Mouse (Mus musculus) brain, embryonic 14.5 days (tissue): ENCODE measurements around the gene Pfdn2. TPM values are rescaled to one million over a fixed set of nuclear protein-coding genes. Genes with fewer than 3 reads are reported as not detected.
A peak's percentile ranks its signal among the peaks of the same experiment; 100 is the strongest.

Experiments used
- DNase-seq: peaks from one replicate; pipeline ENCODE4 v3.0.0-alpha.2; 2011; ENCODE audit warnings: low read depth
- CTCF ChIP-seq: fragments of 200-500 bp; IDR thresholded peaks from 2 replicates; pipeline ENCODE4 v1.5.1; 2012; ENCODE audit warnings: inconsistent platforms, mild to moderate bottlenecking, moderate library complexity, borderline replicate concordance; ENCODE audit not compliant: insufficient read depth, insufficient read length; ENCODE audit errors: extremely low read depth
- POLR2A ChIP-seq: fragments of 200-500 bp; IDR thresholded peaks from 2 replicates; pipeline ENCODE4 v1.6.1; 2012; ENCODE audit warnings: mild to moderate bottlenecking, inconsistent platforms, borderline replicate concordance; ENCODE audit not compliant: poor library complexity, insufficient read depth, insufficient read length, severe bottlenecking; ENCODE audit errors: extremely low read depth
- polyA plus RNA-seq: library from polyadenylated mRNA; depleted of rRNA; stranded (reverse); fragments of >200 nt; gene quantifications from 2 replicates; pipeline ENCODE4 v1.2.3, GENCODE M21; 2012; rRNA removed

Gene Pfdn2
- polyA plus RNA-seq, 1 experiment = 90.3 TPM

DNA sequence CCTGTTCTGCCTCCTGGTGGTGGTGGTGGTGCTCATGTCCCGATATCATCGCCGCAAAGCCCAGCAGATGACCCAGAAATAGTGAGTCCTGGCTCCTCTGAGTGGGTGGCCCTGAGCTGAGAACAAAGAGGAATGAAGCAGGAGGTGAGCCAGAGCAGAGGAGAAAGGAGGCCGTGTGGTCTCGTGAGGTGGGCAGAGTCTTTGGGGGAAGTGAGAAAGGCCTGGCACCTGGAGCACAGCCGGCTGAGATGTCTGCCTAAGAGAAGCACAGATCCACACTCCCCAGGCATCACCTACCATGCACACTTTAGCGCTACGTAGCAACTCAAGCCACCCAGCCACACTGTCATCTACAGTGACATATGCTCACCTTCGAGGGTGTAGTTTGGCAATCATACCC lies 39.7 kb downstream of the Pfdn2 start:
- no peak for DNase-seq
- TF ChIP-seq POLR2A (no peak), CTCF (no peak)

DNA sequence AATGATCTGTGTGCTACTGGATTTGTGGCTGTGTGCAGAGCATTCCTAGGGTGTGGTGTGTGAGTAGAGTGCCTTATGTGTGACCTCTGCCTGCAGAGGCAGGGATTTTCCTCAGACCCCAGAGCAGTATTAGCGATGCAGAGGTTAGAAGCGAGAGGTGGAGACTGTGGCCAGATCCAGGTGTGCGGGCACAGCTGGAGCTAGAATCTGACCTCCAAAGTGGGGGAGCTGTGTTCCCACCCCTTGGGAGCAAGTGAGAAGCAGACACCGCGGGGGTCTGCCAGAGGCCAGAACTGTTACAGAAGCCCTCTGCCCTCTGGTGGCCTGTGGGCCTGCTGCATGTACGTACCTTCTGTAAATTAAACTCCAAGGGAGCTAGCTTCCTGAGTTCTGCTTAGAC lies 41.6 kb downstream of the Pfdn2 start:
- TF ChIP-seq POLR2A (no peak), CTCF (peak; percentile 59; the same call in 1 of the 2 replicates)
- peak; percentile 49 for DNase-seq

DNA sequence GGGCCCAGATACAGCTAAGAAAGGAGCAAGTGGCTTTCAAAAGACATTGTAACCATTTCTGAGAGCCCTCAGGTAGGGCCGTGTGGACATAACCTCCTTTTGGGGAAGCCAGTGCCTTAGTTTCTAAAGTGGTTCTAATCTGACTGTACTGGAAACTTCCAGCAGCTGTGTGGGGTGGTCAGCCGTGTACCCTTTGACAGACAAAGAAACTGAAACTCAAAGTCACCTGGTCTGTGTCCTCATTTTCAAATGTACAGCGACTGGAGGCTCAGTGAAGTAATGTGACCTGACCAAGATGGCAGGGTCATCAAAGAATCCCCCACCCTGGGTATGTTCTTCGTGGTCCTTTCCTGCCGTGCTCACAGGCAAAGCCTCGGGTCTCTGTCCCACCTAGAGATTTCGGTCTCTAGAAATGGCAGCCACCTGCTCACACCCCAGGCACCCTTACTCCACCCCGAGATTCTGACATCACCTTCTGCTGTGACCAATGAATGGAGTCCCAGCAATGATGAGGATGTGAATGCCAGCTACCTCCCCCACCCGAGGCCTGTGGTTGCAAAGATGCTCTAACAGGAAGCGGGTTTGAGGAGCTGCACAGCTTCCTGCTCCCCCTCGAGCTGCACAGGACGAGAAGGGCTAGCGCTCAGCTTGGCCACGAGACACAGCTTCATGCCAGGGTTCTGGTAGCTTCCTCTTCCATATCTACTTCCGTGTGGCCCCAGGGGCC lies 43.1 kb downstream of the Pfdn2 start, which contains the start of gene Arhgap30:
Gene Arhgap30 (plus strand): TSS at position 579 of the 727 bp plus-strand sequence.
- no peak for DNase-seq
- TF ChIP-seq POLR2A (no peak), CTCF (no peak)

DNA sequence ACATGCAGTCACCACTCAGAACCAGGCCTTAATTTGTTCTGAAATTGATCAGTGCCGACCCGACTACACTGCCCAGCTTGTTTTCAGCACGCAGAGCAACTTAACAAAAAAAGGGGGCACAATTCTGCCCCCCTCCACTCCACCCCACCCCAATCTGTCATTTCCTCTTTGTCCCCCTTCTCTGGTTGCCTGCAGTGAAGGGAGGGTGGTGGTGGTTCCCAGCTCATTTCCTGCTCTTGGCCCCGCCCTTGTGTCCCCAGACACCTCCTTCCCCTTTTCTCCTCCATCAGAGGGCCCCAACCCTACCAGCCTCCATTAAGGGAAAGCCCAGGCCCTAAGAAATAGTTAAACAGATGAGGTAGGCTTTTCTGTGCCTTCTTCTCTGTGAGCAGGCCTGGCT lies 44.6 kb downstream of the Pfdn2 start:
- no peak for DNase-seq
- TF ChIP-seq POLR2A (no peak), CTCF (no peak)

DNA sequence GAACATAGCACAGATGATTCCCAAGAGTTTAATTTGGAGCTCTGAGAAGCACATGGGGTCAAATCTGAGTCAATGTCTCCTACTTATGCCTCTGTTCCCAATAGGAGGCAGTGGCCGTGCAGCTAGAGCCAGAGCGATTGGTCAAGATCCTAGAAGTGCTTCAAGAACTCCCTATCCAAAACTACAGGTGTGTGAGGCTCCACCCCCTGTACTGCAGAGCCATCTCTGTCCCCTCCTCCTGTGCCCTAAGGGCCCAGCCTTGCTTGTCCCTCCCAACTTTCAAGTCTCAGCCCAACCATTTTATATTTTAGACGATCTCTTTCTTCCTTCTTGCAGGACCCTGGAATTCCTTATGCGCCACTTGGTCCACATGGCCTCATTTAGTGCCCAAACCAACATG lies 56.4 kb downstream of the Pfdn2 start:
- DNase-seq = no peak
- TF ChIP-seq POLR2A (no peak), CTCF (no peak)

DNA sequence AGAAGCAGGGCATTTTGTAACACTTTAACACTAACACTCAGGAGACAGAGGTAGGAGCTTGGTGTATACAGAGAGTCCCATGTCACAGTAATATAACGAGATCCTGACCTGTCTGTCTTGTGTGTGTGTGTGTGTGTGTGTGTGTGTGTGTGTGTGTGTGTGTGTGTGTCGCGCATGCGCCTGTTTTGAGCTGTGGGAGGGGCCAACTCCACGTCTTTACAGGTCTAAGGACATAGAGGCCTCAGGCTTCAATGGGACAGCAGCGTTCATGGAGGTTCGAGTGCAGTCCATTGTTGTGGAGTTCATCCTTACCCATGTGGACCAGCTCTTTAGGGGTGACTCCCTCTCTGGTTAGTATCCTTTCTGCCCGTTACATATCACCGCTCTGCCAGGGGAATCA lies 57.5 kb downstream of the Pfdn2 start:
- DNase-seq = no peak
- TF ChIP-seq CTCF = no peak
- no peak for TF ChIP-seq POLR2A

DNA sequence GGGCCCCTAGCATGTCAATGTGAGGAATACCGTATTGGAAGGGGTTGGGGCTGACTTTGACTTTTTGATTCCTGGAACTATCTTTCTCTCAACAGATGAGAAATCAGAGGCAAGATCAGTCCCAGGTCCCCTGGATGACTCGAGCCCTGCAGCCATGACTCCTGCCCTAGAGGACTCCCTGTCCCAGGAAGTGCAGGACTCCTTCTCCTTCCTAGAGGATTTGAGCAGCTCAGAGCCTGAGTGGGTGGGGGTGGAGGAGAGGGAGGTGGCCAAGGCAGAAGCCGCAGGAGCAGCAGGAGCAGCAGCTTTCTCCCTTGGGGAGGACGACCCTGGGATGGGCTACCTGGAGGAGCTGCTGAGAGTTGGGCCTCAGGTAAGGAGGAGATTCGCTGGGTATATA lies 61.8 kb downstream of the Pfdn2 start:
- TF ChIP-seq POLR2A = no peak
- no peak for TF ChIP-seq CTCF
- DNase-seq = no peak

Other genes starting within 250 kb of the Pfdn2 start
- gene Cfap126, start 231.8 kb upstream of the Pfdn2 start, polyA plus RNA-seq = 9.8 and 16.7 TPM in 2 replicates
- gene Sdhc, start 195.1 kb upstream of the Pfdn2 start, polyA plus RNA-seq = 272 and 337 TPM in 2 replicates
- gene Mpz, start 195.0 kb upstream of the Pfdn2 start, polyA plus RNA-seq = 1.1 and 5.1 TPM in 2 replicates
- gene Pcp4l1, start 149.4 kb upstream of the Pfdn2 start, polyA plus RNA-seq = 10.0 and 22.6 TPM in 2 replicates
- 0.03 and 0.09 TPM in 2 replicates for gene Nr1i3, start 131.7 kb upstream of the Pfdn2 start, polyA plus RNA-seq
- 35.8 and 38.1 TPM in 2 replicates for gene Tomm40l, start 123.2 kb upstream of the Pfdn2 start, polyA plus RNA-seq
- gene Apoa2, start 120.6 kb upstream of the Pfdn2 start, polyA plus RNA-seq = 2.7 and 3.7 TPM in 2 replicates
- 16.5 and 18.2 TPM in 2 replicates for gene Fcer1g, start 111.3 kb upstream of the Pfdn2 start, polyA plus RNA-seq
- 4.1 and 4.6 TPM in 2 replicates for gene Adamts4, start 95.2 kb upstream of the Pfdn2 start, polyA plus RNA-seq
- 130 and 153 TPM in 2 replicates for gene Ndufs2, start 94.3 kb upstream of the Pfdn2 start, polyA plus RNA-seq
- gene B4galt3, start 75.3 kb upstream of the Pfdn2 start, polyA plus RNA-seq = 101 and 122 TPM in 2 replicates
- 70.7 and 111 TPM in 2 replicates for gene Ppox, start 64.5 kb upstream of the Pfdn2 start, polyA plus RNA-seq
- 110 and 136 TPM in 2 replicates for gene Usp21, start 57.7 kb upstream of the Pfdn2 start, polyA plus RNA-seq
- gene Ufc1, start 50.6 kb upstream of the Pfdn2 start, polyA plus RNA-seq = 52.7 and 63.1 TPM in 2 replicates
- gene Dedd, start 16.5 kb upstream of the Pfdn2 start, polyA plus RNA-seq = 62.1 and 63.5 TPM in 2 replicates
- 57.0 and 73.1 TPM in 2 replicates for gene Nit1, start within 50 bp of the Pfdn2 start, polyA plus RNA-seq
- gene Klhdc9, start 15.1 kb downstream of the Pfdn2 start, polyA plus RNA-seq = 3.1 and 3.7 TPM in 2 replicates
- 1.9 and 2.8 TPM in 2 replicates for gene Nectin4, start 24.4 kb downstream of the Pfdn2 start, polyA plus RNA-seq
- 0.47 and 0.52 TPM in 2 replicates for gene Arhgap30, start 43.3 kb downstream of the Pfdn2 start, polyA plus RNA-seq
- gene Usf1, start 65.6 kb downstream of the Pfdn2 start, polyA plus RNA-seq = 242 and 259 TPM in 2 replicates
- 4.6 and 7.2 TPM in 2 replicates for gene Tstd1, start 73.2 kb downstream of the Pfdn2 start, polyA plus RNA-seq
- gene F11r, start 91.9 kb downstream of the Pfdn2 start, polyA plus RNA-seq = 3.9 and 7.3 TPM in 2 replicates
- 15.8 and 17.8 TPM in 2 replicates for gene Alyref2, start 157.8 kb downstream of the Pfdn2 start, polyA plus RNA-seq
- gene Itln1, start 189.6 kb downstream of the Pfdn2 start, polyA plus RNA-seq = 0.08 TPM in 1 of 2 replicates, not detected in the other
- not detected in 2 replicates for gene Cd244a, start 213.5 kb downstream of the Pfdn2 start, polyA plus RNA-seq